Mouse (Mus musculus) forebrain, embryonic 15.5 days (tissue): ENCODE data around the gene Tulp4. TPM values are rescaled to one million over a fixed set of nuclear protein-coding genes. Genes with fewer than 3 reads are reported as not detected.
A peak's percentile ranks its signal among the peaks of the same experiment; 100 is the strongest.

ENCODE experiments used
- ATAC-seq: fragments of 200-750 bp; cut with Nextera tagmentation; replicated peaks from 2 replicates; pipeline ENCODE4 v1.8.0; 2017; ENCODE audit warnings: mild to moderate bottlenecking, moderate TSS enrichment, moderate library complexity
- H3K27ac ChIP-seq: fragments of 300-500 bp; sonication (generic); replicated peaks from 2 replicates; pipeline ENCODE4 v1.5.1; 2015; ENCODE audit warnings: mild to moderate bottlenecking, inconsistent platforms
- H3K27me3 ChIP-seq: fragments of 300-500 bp; sonication (generic); 2 replicates; pipeline ENCODE4 v1.6.1; 2015; ENCODE audit warnings: inconsistent platforms
- H3K36me3 ChIP-seq: fragments of 300-500 bp; sonication (generic); 2 replicates; pipeline ENCODE4 v1.6.1; 2015; ENCODE audit warnings: mild to moderate bottlenecking, inconsistent platforms
- H3K4me1 ChIP-seq: fragments of 300-500 bp; sonication (generic); 2 replicates; pipeline ENCODE4 v1.6.1; 2015; ENCODE audit warnings: inconsistent platforms
- H3K4me2 ChIP-seq: fragments of 300-500 bp; sonication (generic); replicated peaks from 2 replicates; pipeline ENCODE4 v1.6.1; 2015; ENCODE audit warnings: mild to moderate bottlenecking, inconsistent platforms
- H3K4me3 ChIP-seq: fragments of 300-500 bp; sonication (generic); 2 replicates; pipeline ENCODE4 v1.5.1; 2015; ENCODE audit warnings: mild to moderate bottlenecking, inconsistent platforms
- H3K9ac ChIP-seq: fragments of 300-500 bp; sonication (generic); replicated peaks from 2 replicates; pipeline ENCODE4 v1.6.1; 2015; ENCODE audit warnings: mild to moderate bottlenecking, inconsistent platforms
- H3K9me3 ChIP-seq: fragments of 300-500 bp; sonication (generic); 2 replicates; pipeline ENCODE4 v1.6.1; 2016; ENCODE audit warnings: inconsistent platforms
- WGBS: fragments of 180-500 bp; shearing (Covaris S2); methylation state at CpG from one replicate; pipeline ENCODE4 v1.1.7; 2015; ENCODE audit warnings: mixed read lengths; 5-methylcytosine and 5-hydroxymethylcytosine counted together
- polyA plus RNA-seq: library from polyadenylated mRNA; unstranded; fragments of >200 nt; fragmentation: Nextera tagmentation; extraction: Ambion mirVana; gene quantifications from 2 replicates; pipeline ENCODE4 v1.2.1, GENCODE M21; 2015

Gene Tulp4
- polyA plus RNA-seq, result 140 and 152 TPM in 2 replicates

DNA sequence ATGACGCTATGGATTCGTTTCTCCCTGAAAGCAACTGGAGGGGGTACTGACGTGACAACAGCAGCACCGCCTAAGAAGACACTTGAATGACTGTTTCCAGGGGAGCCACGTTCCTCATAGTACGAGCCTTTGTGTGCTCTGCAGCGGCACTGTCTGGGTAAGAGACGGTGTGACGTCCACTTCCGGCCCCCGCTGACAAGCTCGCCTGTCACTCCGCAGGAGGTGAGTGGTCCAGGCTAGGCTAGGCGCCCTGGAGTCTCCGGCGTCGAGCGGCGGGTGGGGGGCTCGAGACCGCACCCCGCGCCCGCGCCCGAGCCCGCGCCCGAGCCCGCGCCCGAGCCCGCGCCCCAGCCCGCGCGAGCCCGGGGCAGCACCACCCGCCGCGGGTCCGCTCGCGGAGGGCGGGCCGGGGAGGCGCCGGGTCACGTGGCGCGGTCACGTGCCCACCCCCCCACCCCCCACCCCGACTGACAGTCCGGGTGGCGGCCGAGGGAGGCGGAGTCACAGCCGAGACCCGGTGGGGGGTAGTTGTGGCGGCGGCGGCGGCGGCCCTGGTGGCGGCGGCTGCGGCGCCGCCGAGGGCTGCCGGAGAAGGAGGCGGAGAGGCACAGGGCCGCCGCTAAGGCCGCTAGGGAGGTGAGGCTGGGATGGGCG, at the start of gene Tulp4:
TSS of gene Tulp4 (plus strand) at position 77 of the 654 bp plus-strand sequence.
- peak; percentile 97 for ATAC-seq
- no peaks in the 10 kb centered on the region for H3K27me3 ChIP-seq
- peak within 1 kb of the TSS; percentile 98 for H3K4me3 ChIP-seq

DNA sequence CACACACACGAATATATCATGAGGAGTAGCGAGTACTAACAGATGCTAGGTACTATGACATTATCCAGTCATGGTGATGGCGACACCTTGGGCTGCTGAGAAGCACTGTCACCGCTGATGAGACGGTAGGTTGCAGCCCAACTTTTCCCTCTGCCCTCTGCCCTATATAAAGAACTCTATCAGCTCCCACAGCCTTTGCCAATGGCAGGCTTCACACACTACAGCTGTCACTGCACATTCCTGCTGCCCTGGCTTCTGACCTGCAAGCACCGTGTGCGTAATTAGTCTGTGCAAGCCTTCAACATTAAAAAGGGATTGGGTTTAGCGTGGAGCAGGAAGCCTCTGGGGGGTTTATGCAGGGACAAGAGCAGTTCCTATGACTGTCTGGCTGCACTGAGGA, 43.4 kb upstream of the Tulp4 start:
- Histone ChIP-seq H3K36me3 (peaks cover 46% of the 10 kb centered on the region), H3K9me3 (no peaks in the 10 kb centered on the region), H3K4me2 (no peak overlapping the region), H3K4me1 (no peaks in the 10 kb centered on the region), H3K4me3 (no peak overlapping the region), H3K27ac (no peak overlapping the region), H3K27me3 (no peaks in the 10 kb centered on the region), H3K9ac (no peak overlapping the region)
- 93% methylated on average over 8 of the region's 8 CpGs for WGBS
- ATAC-seq, result no peak

More for the DNA sequence above, at the start of gene Tulp4:
- peak within 1 kb of the TSS; percentile 99 for H3K9ac ChIP-seq
- 1% methylated on average over 48 of the region's 76 CpGs for WGBS
- H3K27ac ChIP-seq, result peak within 1 kb of the TSS; percentile 99
- peaks cover 36% of the 10 kb centered on the region for H3K4me1 ChIP-seq
- peak within 1 kb of the TSS; percentile 64 for H3K4me2 ChIP-seq
- no peaks in the 10 kb centered on the region for H3K9me3 ChIP-seq
- H3K36me3 ChIP-seq, result peaks cover 5% of the 10 kb centered on the region; the same call in 1 of the 2 replicates

DNA sequence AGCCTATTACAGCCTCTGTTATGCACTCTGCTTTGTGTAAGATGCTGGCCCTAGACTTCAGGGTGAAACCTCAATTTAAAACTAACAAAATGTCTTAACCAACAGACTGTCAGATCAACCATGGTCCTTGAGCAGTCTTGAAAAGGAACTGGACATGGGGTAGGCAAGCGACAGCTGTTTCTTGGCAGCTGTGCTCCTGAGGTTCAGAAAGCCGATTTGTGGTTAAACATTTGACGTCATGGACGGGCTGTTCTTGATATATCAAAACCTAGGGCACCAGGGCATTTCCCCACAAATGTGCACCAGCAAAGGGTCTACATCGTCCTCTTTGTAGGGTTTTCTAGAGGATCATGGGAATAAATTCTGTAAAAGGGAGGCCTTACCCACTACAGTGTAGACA, 42.7 kb upstream of the Tulp4 start:
- no peak overlapping the region for H3K9ac ChIP-seq
- H3K4me2 ChIP-seq, result no peak overlapping the region
- no peaks in the 10 kb centered on the region for H3K9me3 ChIP-seq
- H3K4me3 ChIP-seq, result no peak overlapping the region
- H3K4me1 ChIP-seq, result no peaks in the 10 kb centered on the region
- H3K36me3 ChIP-seq, result peaks cover 43% of the 10 kb centered on the region
- no peak overlapping the region for H3K27ac ChIP-seq
- 94% methylated on average over 5 of the region's 5 CpGs for WGBS
- no peak for ATAC-seq
- H3K27me3 ChIP-seq, result no peaks in the 10 kb centered on the region

DNA sequence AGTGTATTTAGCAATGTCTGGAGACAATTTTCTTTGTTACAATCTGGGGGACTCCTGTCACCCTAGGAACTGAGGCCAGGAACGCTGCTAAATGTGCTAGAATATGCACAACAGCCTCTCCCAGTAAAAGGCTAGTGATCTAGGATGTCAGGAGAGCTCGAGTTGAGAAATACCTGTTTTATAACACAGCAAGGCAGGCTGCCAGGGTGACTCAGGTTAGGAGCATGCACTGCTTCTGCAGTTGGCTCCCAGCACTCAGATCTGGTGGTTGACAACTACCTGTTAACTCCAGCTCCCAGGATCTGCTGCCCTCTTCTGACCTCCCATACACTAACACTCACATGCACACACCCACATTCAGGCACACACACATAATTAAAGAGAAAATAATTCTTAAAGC, 40.2 kb upstream of the Tulp4 start:
- Histone ChIP-seq H3K27me3 (no peaks in the 10 kb centered on the region), H3K4me1 (no peaks in the 10 kb centered on the region), H3K36me3 (peaks cover 51% of the 10 kb centered on the region), H3K4me3 (no peak overlapping the region), H3K27ac (no peak overlapping the region), H3K9me3 (no peaks in the 10 kb centered on the region), H3K9ac (no peak overlapping the region), H3K4me2 (no peak overlapping the region)
- ATAC-seq, result no peak
- 96% methylated on average over 2 of the region's 2 CpGs for whole genome bisulfite sequencing

DNA sequence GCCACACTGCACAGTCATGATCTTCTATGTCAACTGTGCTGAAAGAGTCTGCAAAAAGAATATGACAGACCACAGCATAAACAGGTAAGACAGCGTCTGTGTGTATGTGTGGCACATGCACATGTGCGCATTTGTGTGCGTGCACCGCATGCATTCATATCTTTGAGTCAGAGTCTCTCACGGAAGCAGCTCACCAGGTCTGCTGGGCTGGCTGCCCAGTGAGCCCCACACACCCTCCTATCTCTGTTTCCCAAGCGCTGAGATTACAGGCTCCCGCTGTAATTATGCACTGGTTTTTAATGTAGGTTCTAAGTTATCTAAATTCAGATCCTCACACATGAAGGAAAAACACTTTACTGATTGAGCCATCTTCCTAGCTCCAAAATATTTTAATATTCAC, 38.6 kb upstream of the Tulp4 start:
- WGBS, result 94% methylated on average over 7 of the region's 7 CpGs
- H3K4me2 ChIP-seq, result no peak overlapping the region
- H3K36me3 ChIP-seq, result peaks cover 59% of the 10 kb centered on the region
- H3K27me3 ChIP-seq, result no peaks in the 10 kb centered on the region
- no peaks in the 10 kb centered on the region for H3K9me3 ChIP-seq
- H3K4me1 ChIP-seq, result no peaks in the 10 kb centered on the region
- H3K4me3 ChIP-seq, result no peak overlapping the region
- no peak for ATAC-seq
- no peak overlapping the region for H3K9ac ChIP-seq
- no peak overlapping the region for H3K27ac ChIP-seq

DNA sequence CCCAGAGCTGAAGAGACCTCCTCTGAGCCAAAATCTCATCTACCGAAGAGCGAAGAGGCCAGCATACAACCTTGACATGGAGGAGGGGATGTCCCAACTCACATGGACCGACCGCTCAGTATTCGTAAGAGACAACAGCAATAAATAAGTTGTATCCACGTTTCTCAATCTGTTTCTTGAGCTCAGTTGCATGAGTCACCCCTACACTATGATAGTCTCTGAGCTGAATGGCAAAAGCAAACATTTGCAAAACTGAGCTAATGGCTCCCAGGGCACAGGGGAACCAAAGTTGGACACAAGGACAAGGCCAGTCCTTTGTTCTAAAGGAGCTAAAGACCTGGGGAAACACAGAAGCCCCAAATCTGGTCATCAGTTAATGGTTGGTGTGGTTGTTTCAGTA, 36.4 kb upstream of the Tulp4 start:
- H3K4me3 ChIP-seq, result no peak overlapping the region
- no peak overlapping the region for H3K4me2 ChIP-seq
- no peak overlapping the region for H3K27ac ChIP-seq
- ATAC-seq, result no peak
- no peaks in the 10 kb centered on the region for H3K27me3 ChIP-seq
- peaks cover 53% of the 10 kb centered on the region for H3K36me3 ChIP-seq
- 92% methylated on average over 6 of the region's 6 CpGs for WGBS
- H3K9ac ChIP-seq, result no peak overlapping the region
- no peaks in the 10 kb centered on the region for H3K4me1 ChIP-seq
- H3K9me3 ChIP-seq, result no peaks in the 10 kb centered on the region

DNA sequence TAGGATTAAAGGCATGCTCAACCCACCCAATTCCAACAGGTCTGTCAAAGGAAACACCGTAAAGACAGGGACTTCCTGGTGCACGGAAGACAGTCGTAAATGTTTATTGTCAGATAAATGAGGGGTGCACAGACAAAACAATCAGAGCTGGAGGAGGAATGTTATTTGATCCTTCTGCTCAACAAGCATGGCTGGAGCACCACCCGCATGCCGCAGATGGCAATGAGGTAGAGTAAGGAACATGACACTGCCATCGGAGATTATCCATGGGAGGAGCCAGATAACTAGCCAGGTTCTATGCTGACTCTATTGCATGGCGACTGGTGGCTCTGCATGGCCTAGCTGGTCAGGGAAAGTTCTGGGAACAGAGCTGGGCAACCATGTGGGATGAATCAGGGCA, 32.8 kb upstream of the Tulp4 start:
- Histone ChIP-seq H3K27ac (no peak overlapping the region), H3K4me2 (no peak overlapping the region), H3K27me3 (no peaks in the 10 kb centered on the region), H3K36me3 (peaks cover 38% of the 10 kb centered on the region), H3K4me3 (no peak overlapping the region), H3K9me3 (no peaks in the 10 kb centered on the region), H3K9ac (no peak overlapping the region), H3K4me1 (peaks cover 6% of the 10 kb centered on the region)
- ATAC-seq, result no peak
- 92% methylated on average over 7 of the region's 7 CpGs for WGBS

DNA sequence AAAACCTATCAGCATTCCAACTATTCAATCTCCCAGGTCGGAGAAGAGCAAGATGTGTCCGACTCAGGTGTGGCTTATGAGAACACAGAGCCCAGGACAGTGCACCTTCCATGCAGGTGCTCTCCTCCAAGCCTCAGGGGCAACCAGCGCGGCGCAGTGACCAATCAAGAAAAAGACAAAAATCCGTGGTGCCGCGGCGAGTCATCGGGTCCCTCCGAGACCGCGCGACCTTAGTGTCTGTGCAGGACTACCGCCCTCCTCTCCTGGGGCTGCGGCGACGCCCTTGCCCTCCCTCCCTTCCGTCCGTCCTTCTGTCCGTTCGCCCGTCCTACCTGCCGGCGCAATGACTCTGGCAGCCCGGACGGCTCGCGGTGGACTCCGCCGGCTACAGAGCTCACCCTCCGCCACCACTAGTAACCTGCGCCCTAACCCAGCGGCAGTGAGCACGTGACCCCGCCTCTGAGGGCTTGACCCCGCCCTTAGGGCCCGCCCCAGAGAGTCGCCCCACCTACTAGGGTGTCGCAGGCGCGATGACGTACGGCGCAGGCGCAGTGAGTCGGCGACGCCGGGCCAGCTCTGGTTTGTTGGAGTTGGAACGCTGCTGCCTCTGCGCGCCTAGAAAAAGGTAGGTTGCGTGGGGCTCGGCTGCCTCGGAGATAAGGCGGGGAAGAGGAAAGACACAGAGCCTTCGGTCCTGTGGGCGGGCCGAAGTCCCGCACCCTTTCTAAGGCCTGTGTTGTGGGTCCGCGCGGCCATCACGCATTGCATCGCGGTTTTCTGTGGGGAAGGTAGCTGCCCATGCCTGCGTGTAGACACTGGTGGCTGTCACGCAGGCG, 26.7 kb upstream of the Tulp4 start, which contains the start of the genes Serac1 and Gtf2h5:
TSS of gene Serac1 (minus strand) at position 455 of the 836 bp plus-strand sequence.
TSS of gene Gtf2h5 (plus strand) at position 500 of the 836 bp plus-strand sequence.
- H3K27ac ChIP-seq, result peak within 1 kb of the TSS; percentile 90
- peak; percentile 94 for ATAC-seq
- no peaks in the 10 kb centered on the region for H3K9me3 ChIP-seq
- peak within 1 kb of the TSS; percentile 83 for H3K4me2 ChIP-seq
- H3K27me3 ChIP-seq, result no peaks in the 10 kb centered on the region
- H3K36me3 ChIP-seq, result peaks cover 7% of the 10 kb centered on the region; the same call in 1 of the 2 replicates
- peak within 1 kb of the TSS; percentile 97 for H3K4me3 ChIP-seq
- peak within 1 kb of the TSS; percentile 80 for H3K9ac ChIP-seq
- WGBS, result under 1% methylated on average over 69 of the region's 70 CpGs
- H3K4me1 ChIP-seq, result peaks cover 36% of the 10 kb centered on the region

DNA sequence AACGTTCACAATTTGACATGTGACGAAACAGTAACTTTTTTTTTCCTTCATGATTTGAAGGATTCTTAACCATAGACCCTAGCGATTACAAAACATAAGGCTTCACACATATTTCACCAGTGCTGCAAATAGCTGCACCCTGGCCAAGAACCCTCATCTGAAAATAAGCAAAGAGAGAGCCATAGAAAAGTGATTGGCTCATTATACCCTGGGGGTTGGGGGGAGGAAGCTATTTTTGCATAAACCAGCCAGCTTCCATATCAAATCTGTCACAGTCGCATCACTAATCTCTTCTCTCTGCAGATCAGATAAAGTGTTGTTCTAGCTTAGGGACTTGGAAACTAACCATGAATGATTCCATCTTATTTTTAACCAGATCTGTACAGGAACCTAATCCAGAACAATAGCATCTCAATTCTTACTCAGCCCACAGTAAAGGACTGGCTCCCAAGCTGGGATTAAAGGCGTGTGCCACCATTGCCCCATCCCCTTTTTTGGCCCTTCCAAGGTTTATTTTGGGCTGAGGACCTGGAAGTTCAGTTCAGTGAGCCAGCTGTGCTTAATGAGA, 22.8 kb upstream of the Tulp4 start:
- 88% methylated on average over 5 of the region's 5 CpGs for WGBS
- Histone ChIP-seq H3K4me1 (peaks cover 31% of the 10 kb centered on the region), H3K4me3 (no peak overlapping the region), H3K27ac (no peak overlapping the region), H3K27me3 (no peaks in the 10 kb centered on the region), H3K4me2 (no peak overlapping the region), H3K9ac (no peak overlapping the region), H3K36me3 (peaks cover 30% of the 10 kb centered on the region), H3K9me3 (no peaks in the 10 kb centered on the region)
- no peak for ATAC-seq

DNA sequence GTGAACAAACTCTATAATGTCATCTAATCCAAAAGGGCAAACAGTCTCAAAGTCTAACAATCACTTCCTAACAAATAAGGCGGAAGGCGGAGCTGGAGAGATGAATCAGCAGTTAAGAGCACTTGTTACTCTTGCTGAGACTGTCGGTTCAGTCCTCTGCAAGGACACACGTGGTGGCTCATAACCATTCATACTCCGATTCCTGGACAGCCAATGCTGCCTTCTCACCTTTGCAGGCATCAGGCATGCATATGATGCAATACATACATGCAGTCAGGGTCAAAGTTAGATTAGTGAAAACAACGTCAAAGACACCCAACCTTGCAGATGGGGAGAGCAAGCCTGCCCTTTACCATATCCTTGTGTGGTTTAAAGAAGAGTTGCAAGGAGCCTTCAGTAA, 14.6 kb upstream of the Tulp4 start:
- no peak for ATAC-seq
- Histone ChIP-seq H3K36me3 (peaks cover 7% of the 10 kb centered on the region; the same call in 1 of the 2 replicates), H3K27me3 (no peaks in the 10 kb centered on the region), H3K4me3 (no peak overlapping the region), H3K9me3 (no peaks in the 10 kb centered on the region), H3K27ac (no peak overlapping the region), H3K9ac (no peak overlapping the region), H3K4me1 (peaks cover 7% of the 10 kb centered on the region; the same call in 1 of the 2 replicates), H3K4me2 (no peak overlapping the region)
- 93% methylated on average over 6 of the region's 6 CpGs for WGBS

DNA sequence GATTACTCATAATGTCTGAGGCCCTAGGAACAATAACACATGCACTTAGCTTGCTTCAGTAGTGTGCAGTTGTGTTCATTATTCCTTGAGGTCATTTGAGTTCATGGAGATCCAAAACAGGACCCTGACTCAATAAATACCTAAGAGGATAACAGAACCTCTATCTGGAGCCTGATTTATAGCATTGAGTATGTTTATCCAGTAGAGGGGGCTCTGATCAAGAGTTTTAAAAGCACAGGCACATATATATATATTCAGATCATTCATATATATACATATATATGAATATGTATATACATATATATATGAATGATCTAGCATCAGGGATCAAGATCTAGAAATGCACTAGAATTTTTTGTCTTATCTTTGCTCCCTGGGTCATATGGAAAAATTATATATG, 10.7 kb upstream of the Tulp4 start:
- Histone ChIP-seq H3K27me3 (no peaks in the 10 kb centered on the region), H3K9me3 (no peaks in the 10 kb centered on the region)

DNA sequence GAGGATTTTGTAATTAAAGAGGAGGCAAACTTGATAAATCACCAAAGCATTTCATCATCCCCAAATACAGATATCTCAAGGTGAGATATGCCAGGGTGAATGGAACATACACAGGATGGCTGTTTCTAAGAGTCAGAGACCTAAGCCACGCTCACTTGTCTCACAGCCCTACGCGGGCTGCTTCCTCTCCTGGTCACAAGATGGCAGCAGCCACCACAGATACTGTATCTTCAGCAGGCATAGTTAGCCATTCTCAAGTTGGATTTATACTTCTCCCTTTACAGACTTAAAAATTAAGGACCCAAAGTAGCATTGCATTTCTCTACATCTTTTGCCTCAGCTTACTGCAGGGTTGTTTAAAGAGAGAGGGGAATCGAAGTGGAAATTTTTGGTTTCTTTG, 8.4 kb upstream of the Tulp4 start:
- no peaks in the 10 kb centered on the region for H3K9me3 ChIP-seq
- no peak overlapping the region for H3K27ac ChIP-seq
- H3K9ac ChIP-seq, result no peak overlapping the region
- no peaks in the 10 kb centered on the region for H3K27me3 ChIP-seq
- 35% methylated on average over 4 of the region's 4 CpGs for WGBS
- H3K36me3 ChIP-seq, result no peaks in the 10 kb centered on the region
- ATAC-seq, result 0 out of 2 replicates have a peak, but pooled peaks have one; percentile 57
- no peak overlapping the region for H3K4me3 ChIP-seq
- no peaks in the 10 kb centered on the region for H3K4me1 ChIP-seq
- no peak overlapping the region for H3K4me2 ChIP-seq

More for the DNA sequence above, 10.7 kb upstream of the Tulp4 start:
- H3K9ac ChIP-seq, result no peak overlapping the region
- no peaks in the 10 kb centered on the region for H3K36me3 ChIP-seq
- no peaks in the 10 kb centered on the region for H3K4me1 ChIP-seq
- no peak overlapping the region for H3K27ac ChIP-seq
- no peak for ATAC-seq
- no peak overlapping the region for H3K4me2 ChIP-seq
- H3K4me3 ChIP-seq, result no peak overlapping the region
